Comparison of ENCODE assay signal across 8 mouse cellular contexts in the genomic region with DNA sequence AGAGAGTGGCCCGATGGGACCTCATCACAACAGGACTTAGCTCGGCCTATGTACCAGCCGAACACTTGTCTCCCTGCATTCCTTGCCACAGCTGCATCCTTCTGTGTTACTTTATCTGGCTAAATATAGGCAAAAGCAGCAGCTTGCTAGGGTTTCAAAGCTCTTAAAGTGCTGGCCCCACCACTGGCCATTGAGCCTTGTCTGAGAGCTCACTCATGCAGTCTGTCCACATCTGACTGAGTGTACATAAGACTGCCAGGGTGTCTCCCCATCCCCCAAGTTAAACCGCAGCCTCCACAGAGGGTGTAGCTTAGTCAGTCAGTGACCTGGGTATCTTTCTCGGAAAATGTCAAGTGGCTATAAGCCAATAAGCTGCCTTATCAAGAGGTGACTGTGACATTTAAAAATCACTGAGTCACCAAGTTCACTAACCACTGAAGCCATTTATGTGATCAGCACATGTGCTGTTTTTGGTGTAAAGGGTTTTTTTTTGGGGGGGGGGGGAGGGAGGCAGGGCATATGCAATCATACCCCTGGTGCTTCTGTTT. TPM values are rescaled to one million over a fixed set of nuclear protein-coding genes. Genes with fewer than 3 reads are reported as not detected.
DNase-seq lines count a peak whose midpoint lies in the region; ATAC-seq and TF ChIP-seq lines count a peak whose summit lies in the region.
"Had no signal": no experiment of that assay in that cellular context is flagged by ENCODE, and none has a peak within 500 bp of the region (broad histone marks: within the 10 kb centered on the region; RNA-seq: fewer than 3 reads in every experiment).

No protein-coding gene starts in this region.

- H3K9ac ChIP-seq in limb, embryonic 15.5 days = no peak overlapping the region
- no peak overlapping the region for H3K9ac ChIP-seq in stomach, postnatal 0 days (ENCODE audit: low read length)
- no peak overlapping the region for H3K9ac ChIP-seq in neural tube, embryonic 15.5 days (replicated peaks)

- H3K4me2 ChIP-seq in limb, embryonic 15.5 days = no peak overlapping the region
- no peak overlapping the region for H3K4me2 ChIP-seq in stomach, postnatal 0 days (replicated peaks; ENCODE audit: low read depth)
- no peak overlapping the region for H3K4me2 ChIP-seq in neural tube, embryonic 15.5 days

- H3K27ac ChIP-seq in limb, embryonic 15.5 days = no peak overlapping the region
- H3K27ac ChIP-seq in stomach, postnatal 0 days (replicated peaks) = no peak overlapping the region
- no peak overlapping the region for H3K27ac ChIP-seq in neural tube, embryonic 15.5 days (replicated peaks)

- TF ChIP-seq CTCF in stomach, postnatal 0 days (IDR thresholded peaks at IDR 0.05; ENCODE audit: low read depth) = no peak

- no peak for TF ChIP-seq EP300 in stomach, postnatal 0 days (optimal IDR thresholded peaks at IDR 0.05)

- peak; percentile 69; the same call in 1 of the 2 replicates for ATAC-seq in limb, embryonic 15.5 days (ENCODE audit: insufficient number of reproducible peaks, low FRiP score, low TSS enrichment, low read depth)
- ATAC-seq in stomach, postnatal 0 days (ENCODE audit: low FRiP score, low TSS enrichment) = peak; percentile 96
- no peak for ATAC-seq in neural tube, embryonic 15.5 days (ENCODE audit: low FRiP score)

- H3K36me3 ChIP-seq in limb, embryonic 15.5 days = no peaks in the 10 kb centered on the region
- no peaks in the 10 kb centered on the region for H3K36me3 ChIP-seq in stomach, postnatal 0 days (ENCODE audit: control insufficient read depth, insufficient read depth, low read length)
- no peaks in the 10 kb centered on the region for H3K36me3 ChIP-seq in neural tube, embryonic 15.5 days

- H3K4me3 ChIP-seq in limb, embryonic 15.5 days = no peak overlapping the region
- no peak overlapping the region for H3K4me3 ChIP-seq in stomach, postnatal 0 days (ENCODE audit: low read depth, low read length)
- no peak overlapping the region for H3K4me3 ChIP-seq in neural tube, embryonic 15.5 days (replicated peaks)

- intact Hi-C loops in left cerebral cortex, postnatal 25 days (cut with DNase I) = no loop called here

- H3K4me1 ChIP-seq in limb, embryonic 15.5 days = no peaks in the 10 kb centered on the region
- no peaks in the 10 kb centered on the region for H3K4me1 ChIP-seq in stomach, postnatal 0 days (replicated peaks; ENCODE audit: control insufficient read depth, insufficient read depth)
- no peaks in the 10 kb centered on the region for H3K4me1 ChIP-seq in neural tube, embryonic 15.5 days

- DNase-seq in urinary bladder, postnatal 14 days (ENCODE audit: low spot score) = peak; percentile 36
- no peak for DNase-seq in urinary bladder, adult 2 months (ENCODE audit: low spot score)
- peak; percentile 13 for DNase-seq in brain, adult 2 months (ENCODE audit: low read depth, low spot score)
- peak; percentile 61 for DNase-seq in stomach, postnatal 0 days (ENCODE audit: low spot score)
- DNase-seq in left cerebral cortex, postnatal 25 days (ENCODE audit: low spot score in 2 of 2) = no peak
- DNase-seq: cerebellum, adult 18-20 months had no signal

- no peaks in the 10 kb centered on the region for H3K9me3 ChIP-seq in limb, embryonic 15.5 days
- H3K9me3 ChIP-seq in stomach, postnatal 0 days (ENCODE audit: control insufficient read depth, low read length) = no peaks in the 10 kb centered on the region
- no peaks in the 10 kb centered on the region for H3K9me3 ChIP-seq in neural tube, embryonic 15.5 days (replicated peaks)

- 69% methylated on average over 5 of the region's 5 CpGs for WGBS in limb, embryonic 15.5 days
- 46% methylated on average over 5 of the region's 5 CpGs for WGBS in stomach, postnatal 0 days
- WGBS in neural tube, embryonic 15.5 days = 83% methylated on average over 5 of the region's 5 CpGs

- H3K27me3 ChIP-seq in limb, embryonic 15.5 days = no peaks in the 10 kb centered on the region
- no peaks in the 10 kb centered on the region for H3K27me3 ChIP-seq in stomach, postnatal 0 days (ENCODE audit: control insufficient read depth, insufficient read depth, low read length)
- H3K27me3 ChIP-seq in neural tube, embryonic 15.5 days (replicated peaks) = no peaks in the 10 kb centered on the region

RNA-seq across cellular contexts. Expression of a gene that starts 59.2 kb away (rescaled TPM):
- 0.63 and 0.70 TPM in 2 replicates for polyA plus RNA-seq in urinary bladder, adult 2 months (2012; rRNA removed)
- 99.9 and 271 TPM in 2 replicates for polyA plus RNA-seq in limb, embryonic 15.5 days (2015; fragmentation: Nextera tagmentation; extraction: Ambion mirVana)
- polyA plus RNA-seq in stomach, postnatal 0 days (2015; fragmentation: Nextera tagmentation; extraction: Ambion mirVana) = 1.2 and 1.3 TPM in 2 replicates
- 10.7 and 12.4 TPM in 2 replicates for polyA plus RNA-seq in neural tube, embryonic 15.5 days (2015; fragmentation: Nextera tagmentation; extraction: Ambion mirVana)
- 1 to 10 TPM in 1 of 2 experiments, under 1 TPM in 1; 0.99 to 1.1 TPM for total RNA-seq in left cerebral cortex, postnatal 25 days (2021)

Comparison
In these comparisons a context has a peak if more than half of its experiments do, and no peak if none do; other contexts are left out.
1. DNase-seq: peak in urinary bladder, postnatal 14 days (single experiment), brain, adult 2 months (single experiment) and stomach, postnatal 0 days (single experiment); none in urinary bladder, adult 2 months (single experiment) and left cerebral cortex, postnatal 25 days (0 of 2).